ENCODE assay signal across 1 mouse cellular context in genomic region chr2:35124716-35125115, GRCm38 (mm10).
TF ChIP-seq lines count a peak whose summit lies in the region.

No protein-coding gene starts in this region.

TF ChIP-seq in C2C12, 6 proteins besides CTCF, POLR2A, EP300 and RAD21 (continued from another document):
- no peak for TF ChIP-seq MYOD1 (IDR thresholded peaks at IDR 0.05; ENCODE audit: control insufficient read depth, insufficient read length, low read depth)
